Mouse (Mus musculus): ENCODE measurements at regions not wholly inside any gene's neighbourhood (a gene's known extent, or its start where the extent isn't known, plus 50 kb on each side); places are given as distances from the start of the nearest gene placed in this dataset.

GRCm38 (mm10) chr13:97651176-97651575 lies 109.3 kb downstream of the Gm10260 start:
- Histone ChIP-seq H3K9me3 (replicated peaks) (no peaks in the 10 kb centered on the region), H3K9ac (no peak overlapping the region), H3K4me2 (no peak overlapping the region), H3K4me3 (no peak overlapping the region), H3K4me1 (no peaks in the 10 kb centered on the region), H3K27ac (no peak overlapping the region), H3K36me3 (no peaks in the 10 kb centered on the region), H3K27me3 (replicated peaks) (no peaks in the 10 kb centered on the region; the same call in 1 of the 2 replicates)
- 66% methylated on average over 5 of the region's 5 CpGs for WGBS (ENCODE audit: insufficient replicate concordance)
- ATAC-seq = no peak

GRCm38 (mm10) chr13:97650191-97650590 lies 110.2 kb downstream of the Gm10260 start:
- ATAC-seq = no peak
- H3K4me1 ChIP-seq = no peaks in the 10 kb centered on the region
- H3K36me3 ChIP-seq = no peaks in the 10 kb centered on the region
- no peak overlapping the region for H3K9ac ChIP-seq
- 64% methylated on average over 2 of the region's 2 CpGs for WGBS (ENCODE audit: insufficient replicate concordance)
- no peak overlapping the region for H3K27ac ChIP-seq
- no peak overlapping the region for H3K4me2 ChIP-seq
- no peak overlapping the region for H3K4me3 ChIP-seq
- H3K27me3 ChIP-seq (replicated peaks) = no peaks in the 10 kb centered on the region; the same call in 1 of the 2 replicates
- H3K9me3 ChIP-seq (replicated peaks) = no peaks in the 10 kb centered on the region

- Histone ChIP-seq H3K27me3 (replicated peaks) (no peaks in the 10 kb centered on the region; the same call in 1 of the 2 replicates), H3K27ac (no peak overlapping the region), H3K4me1 (no peaks in the 10 kb centered on the region), H3K9ac (no peak overlapping the region), H3K9me3 (replicated peaks) (no peaks in the 10 kb centered on the region), H3K36me3 (no peaks in the 10 kb centered on the region), H3K4me3 (no peak overlapping the region), H3K4me2 (no peak overlapping the region)
- no peak for ATAC-seq
- 50% methylated on average over 4 of the region's 4 CpGs for WGBS (ENCODE audit: insufficient replicate concordance)
Measured at GRCm38 (mm10) chr13:97647486-97647885, 112.9 kb downstream of the Gm10260 start.

GRCm38 (mm10) chr13:97646021-97646385 lies 114.4 kb downstream of the Gm10260 start:
- no peaks in the 10 kb centered on the region for H3K36me3 ChIP-seq
- H3K4me3 ChIP-seq = no peak overlapping the region
- no peak overlapping the region for H3K9ac ChIP-seq
- no peaks in the 10 kb centered on the region for H3K9me3 ChIP-seq (replicated peaks)
- 55% methylated on average over 7 of the region's 7 CpGs for WGBS (ENCODE audit: insufficient replicate concordance)
- H3K4me1 ChIP-seq = no peaks in the 10 kb centered on the region
- no peak overlapping the region for H3K4me2 ChIP-seq
- H3K27ac ChIP-seq = no peak overlapping the region
- no peak for ATAC-seq
- no peaks in the 10 kb centered on the region; the same call in 1 of the 2 replicates for H3K27me3 ChIP-seq (replicated peaks)

- Histone ChIP-seq H3K4me3 (no peak overlapping the region), H3K9me3 (replicated peaks) (no peaks in the 10 kb centered on the region), H3K36me3 (no peaks in the 10 kb centered on the region), H3K4me2 (no peak overlapping the region), H3K9ac (no peak overlapping the region), H3K4me1 (0 out of 2 replicates have a peak, but pooled peaks cover 3% of the 10 kb centered on the region), H3K27me3 (replicated peaks) (no peaks in the 10 kb centered on the region; the same call in 1 of the 2 replicates), H3K27ac (no peak overlapping the region)
- 51% methylated on average over 15 of the region's 15 CpGs for WGBS (ENCODE audit: insufficient replicate concordance)
- no peak for ATAC-seq
Measured at GRCm38 (mm10) chr13:97645107-97646020, 115.1 kb downstream of the Gm10260 start.

- no peaks in the 10 kb centered on the region for H3K27me3 ChIP-seq (replicated peaks)
- ATAC-seq = no peak
- H3K4me2 ChIP-seq = no peak overlapping the region
- H3K4me1 ChIP-seq = 0 out of 2 replicates have a peak, but pooled peaks cover 6% of the 10 kb centered on the region
- no peak overlapping the region for H3K9ac ChIP-seq
- H3K9me3 ChIP-seq (replicated peaks) = no peaks in the 10 kb centered on the region
- no peak overlapping the region for H3K27ac ChIP-seq
- no peaks in the 10 kb centered on the region for H3K36me3 ChIP-seq
- H3K4me3 ChIP-seq = no peak overlapping the region
- 41% methylated on average over 3 of the region's 3 CpGs for WGBS (ENCODE audit: insufficient replicate concordance)
Measured at GRCm38 (mm10) chr13:97640236-97640635, 120.2 kb downstream of the Gm10260 start.

GRCm38 (mm10) chr13:97639656-97640055 lies 120.8 kb downstream of the Gm10260 start:
- Histone ChIP-seq H3K36me3 (no peaks in the 10 kb centered on the region), H3K4me2 (no peak overlapping the region), H3K27me3 (replicated peaks) (no peaks in the 10 kb centered on the region), H3K4me3 (no peak overlapping the region), H3K9me3 (replicated peaks) (no peaks in the 10 kb centered on the region), H3K9ac (no peak overlapping the region), H3K27ac (no peak overlapping the region), H3K4me1 (0 out of 2 replicates have a peak, but pooled peaks cover 6% of the 10 kb centered on the region)
- ATAC-seq = no peak
- WGBS (ENCODE audit: insufficient replicate concordance) = 42% methylated on average over 3 of the region's 3 CpGs

- Histone ChIP-seq H3K9ac (no peak overlapping the region), H3K9me3 (replicated peaks) (no peaks in the 10 kb centered on the region), H3K4me1 (0 out of 2 replicates have a peak, but pooled peaks cover 6% of the 10 kb centered on the region), H3K27ac (no peak overlapping the region), H3K4me3 (no peak overlapping the region), H3K4me2 (no peak overlapping the region), H3K36me3 (no peaks in the 10 kb centered on the region), H3K27me3 (replicated peaks) (no peaks in the 10 kb centered on the region)
- ATAC-seq = no peak
- 63% methylated on average over 5 of the region's 5 CpGs for WGBS (ENCODE audit: insufficient replicate concordance)
Measured at GRCm38 (mm10) chr13:97638457-97639088, 121.9 kb downstream of the Gm10260 start.

GRCm38 (mm10) chr13:97637506-97637905 lies 122.9 kb downstream of the Gm10260 start:
- Histone ChIP-seq H3K36me3 (no peaks in the 10 kb centered on the region), H3K27ac (no peak overlapping the region), H3K4me3 (no peak overlapping the region), H3K9me3 (replicated peaks) (no peaks in the 10 kb centered on the region), H3K9ac (no peak overlapping the region), H3K4me2 (no peak overlapping the region), H3K4me1 (0 out of 2 replicates have a peak, but pooled peaks cover 6% of the 10 kb centered on the region), H3K27me3 (replicated peaks) (no peaks in the 10 kb centered on the region)
- WGBS (ENCODE audit: insufficient replicate concordance) = 71% methylated on average over 6 of the region's 6 CpGs
- no peak for ATAC-seq

GRCm38 (mm10) chr13:97634041-97634788 lies 126.2 kb downstream of the Gm10260 start:
- Histone ChIP-seq H3K36me3 (no peaks in the 10 kb centered on the region), H3K4me3 (no peak overlapping the region), H3K27me3 (replicated peaks) (no peaks in the 10 kb centered on the region), H3K4me2 (no peak overlapping the region), H3K27ac (no peak overlapping the region), H3K9me3 (replicated peaks) (no peaks in the 10 kb centered on the region), H3K4me1 (no peaks in the 10 kb centered on the region), H3K9ac (no peak overlapping the region)
- 56% methylated on average over 8 of the region's 8 CpGs for WGBS (ENCODE audit: insufficient replicate concordance)
- no peak for ATAC-seq

GRCm38 (mm10) chr13:97633551-97633950 lies 126.9 kb downstream of the Gm10260 start:
- no peaks in the 10 kb centered on the region for H3K9me3 ChIP-seq (replicated peaks)
- H3K4me1 ChIP-seq = no peaks in the 10 kb centered on the region
- WGBS (ENCODE audit: insufficient replicate concordance) = 62% methylated on average over 4 of the region's 4 CpGs
- no peak overlapping the region for H3K9ac ChIP-seq
- H3K36me3 ChIP-seq = no peaks in the 10 kb centered on the region
- H3K4me3 ChIP-seq = no peak overlapping the region
- no peak overlapping the region for H3K27ac ChIP-seq
- H3K27me3 ChIP-seq (replicated peaks) = no peaks in the 10 kb centered on the region
- no peak overlapping the region for H3K4me2 ChIP-seq
- ATAC-seq = no peak

All from liver, embryonic 12.5 days (tissue).